Mouse (Mus musculus): ENCODE results near the gene Sit1. TPM values are rescaled to one million over a fixed set of nuclear protein-coding genes. Genes with fewer than 3 reads are reported as not detected.

Sit1 gene
- polyA plus RNA-seq, 1 experiment = 0.85 TPM

DNA sequence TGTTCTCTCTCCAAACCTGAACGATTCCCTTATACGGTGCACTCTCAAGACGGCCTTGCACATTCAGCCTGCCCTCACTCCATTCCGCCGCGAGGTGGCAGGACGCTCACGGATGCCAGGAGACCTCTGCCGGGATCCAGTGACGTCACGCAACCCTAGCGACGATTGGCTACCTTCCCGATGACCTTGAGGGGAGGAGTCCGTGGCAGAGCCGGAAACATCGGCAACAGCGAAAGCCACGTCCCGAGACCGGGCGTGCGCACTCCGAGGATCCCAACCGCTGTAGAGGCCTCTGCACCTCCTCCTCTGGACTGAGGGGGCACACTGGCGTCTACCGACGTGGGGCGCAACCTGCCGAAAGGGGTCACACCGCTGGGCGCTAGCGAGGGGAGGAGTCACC is 41.5 kb downstream of the Sit1 start:
- H3K4me3 ChIP-seq (replicated peaks; ENCODE audit: extremely low read depth, low read depth, low read length) = peak overlapping the region; percentile 83
- TF ChIP-seq POLR2A (IDR thresholded peaks at IDR 0.05; ENCODE audit: borderline replicate concordance, extremely low read depth, low read depth, low read length) = peak; percentile 98
- peak; percentile 87 for TF ChIP-seq CTCF (IDR thresholded peaks at IDR 0.05; ENCODE audit: insufficient read depth, low read length)
- peak; percentile 99 for DNase-seq
- no peaks in the 10 kb centered on the region; the same call in 1 of the 2 replicates for H3K4me1 ChIP-seq (ENCODE audit: control insufficient read depth, insufficient read depth, low read length)
- WGBS = under 1% methylated on average over 33 of the region's 33 CpGs

DNA sequence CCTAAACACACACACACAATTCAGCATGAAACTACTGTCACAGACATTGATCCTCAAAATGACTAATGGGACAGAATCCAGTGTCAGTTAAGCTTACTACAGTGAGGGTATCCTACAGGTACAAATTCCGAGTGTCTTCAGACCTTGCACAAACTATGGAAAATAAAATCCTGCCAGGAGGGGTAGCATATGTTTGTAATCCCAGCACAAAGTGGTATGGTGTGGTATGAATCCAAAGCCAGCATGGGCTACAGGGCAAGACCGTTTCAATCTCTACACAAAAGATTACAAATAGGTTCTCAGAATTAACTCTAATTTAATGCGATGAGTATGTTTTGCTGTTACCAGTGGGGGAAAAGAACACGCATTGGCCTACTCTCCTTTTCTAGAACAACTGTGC is 41.9 kb downstream of the Sit1 start, which contains the start of gene Tesk1:
TSS of gene Tesk1 (plus strand) at position 301 of the 400 bp plus-strand sequence.
- DNase-seq = no peak
- TF ChIP-seq CTCF (IDR thresholded peaks at IDR 0.05; ENCODE audit: insufficient read depth, low read length) (no peak), POLR2A (IDR thresholded peaks at IDR 0.05; ENCODE audit: borderline replicate concordance, extremely low read depth, low read depth, low read length) (no peak)
- no peaks in the 10 kb centered on the region; the same call in 1 of the 2 replicates for H3K4me1 ChIP-seq (ENCODE audit: control insufficient read depth, insufficient read depth, low read length)
- WGBS = 20% methylated on average over 4 of the region's 4 CpGs
- H3K4me3 ChIP-seq (replicated peaks; ENCODE audit: extremely low read depth, low read depth, low read length) = peak within 1 kb of the TSS; percentile 83

DNA sequence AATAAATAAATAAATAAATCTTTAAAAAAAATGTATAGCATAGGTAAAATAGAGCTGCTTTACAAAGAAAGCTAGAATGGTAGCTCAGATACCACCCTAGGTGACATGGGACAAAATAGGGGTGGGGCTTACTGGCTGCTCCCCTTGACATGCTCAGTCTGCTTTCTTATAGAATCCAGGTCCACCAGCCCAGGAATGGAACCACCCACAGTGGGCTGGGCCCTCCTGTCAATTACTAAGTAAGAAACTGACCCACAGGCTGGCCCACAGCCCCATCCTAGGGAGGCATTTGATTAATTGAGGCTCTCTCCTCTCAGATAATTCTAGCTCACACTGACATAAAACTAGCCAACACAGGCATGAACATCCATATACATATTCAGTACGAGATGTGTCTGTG is 50.7 kb downstream of the Sit1 start:
- TF ChIP-seq CTCF (IDR thresholded peaks at IDR 0.05; ENCODE audit: insufficient read depth, low read length) (no peak), POLR2A (IDR thresholded peaks at IDR 0.05; ENCODE audit: borderline replicate concordance, extremely low read depth, low read depth, low read length) (no peak)
- H3K4me3 ChIP-seq (replicated peaks; ENCODE audit: extremely low read depth, low read depth, low read length) = no peak overlapping the region
- peaks cover 4% of the 10 kb centered on the region; the same call in 1 of the 2 replicates for H3K4me1 ChIP-seq (ENCODE audit: control insufficient read depth, insufficient read depth, low read length)
- no peak for DNase-seq
- 88% methylated on average over 1 of the region's 1 CpGs for WGBS

Other genes starting within 250 kb of the Sit1 start
- gene Atp8b5, start 216.6 kb downstream of the Sit1 start, polyA plus RNA-seq (2012; rRNA removed) = 0.08 and 0.25 TPM in 2 replicates
- gene Rusc2, start 101.8 kb downstream of the Sit1 start, polyA plus RNA-seq (2012; rRNA removed) = 91.1 and 92.8 TPM in 2 replicates
- gene Fam166b, start 54.6 kb downstream of the Sit1 start, polyA plus RNA-seq (2012; rRNA removed) = 14.4 and 15.8 TPM in 2 replicates
- gene Tesk1, start 41.8 kb downstream of the Sit1 start, polyA plus RNA-seq (2012; rRNA removed) = 83.6 and 83.9 TPM in 2 replicates
- gene Cd72, start 29.1 kb downstream of the Sit1 start, polyA plus RNA-seq (2012; rRNA removed) = 3.4 and 6.2 TPM in 2 replicates
- gene Ccdc107, start 9.2 kb upstream of the Sit1 start, polyA plus RNA-seq (2012; rRNA removed) = 191 and 235 TPM in 2 replicates
- 4.7 and 6.9 TPM in 2 replicates for gene Arhgef39, start 16.0 kb upstream of the Sit1 start, polyA plus RNA-seq (2012; rRNA removed)
- 1.8 and 1.9 TPM in 2 replicates for gene Car9, start 23.2 kb upstream of the Sit1 start, polyA plus RNA-seq (2012; rRNA removed)
- 32.3 and 129 TPM in 2 replicates for gene Tpm2, start 40.0 kb upstream of the Sit1 start, polyA plus RNA-seq (2012; rRNA removed)
- 86.4 and 95.1 TPM in 2 replicates for gene Creb3, start 78.6 kb upstream of the Sit1 start, polyA plus RNA-seq (2012; rRNA removed)
- gene Tln1, start 79.0 kb upstream of the Sit1 start, polyA plus RNA-seq (2012; rRNA removed) = 179 and 197 TPM in 2 replicates
- gene Rgp1, start 95.0 kb upstream of the Sit1 start, polyA plus RNA-seq (2012; rRNA removed) = 39.0 and 47.3 TPM in 2 replicates
- gene Gba2, start 95.1 kb upstream of the Sit1 start, polyA plus RNA-seq (2012; rRNA removed) = 19.4 and 26.0 TPM in 2 replicates
- 0.24 TPM in 1 of 2 replicates, not detected in the other for gene Msmp, start 100.8 kb upstream of the Sit1 start, polyA plus RNA-seq (2012; rRNA removed)
- 77.5 and 97.5 TPM in 2 replicates for gene Npr2, start 148.2 kb upstream of the Sit1 start, polyA plus RNA-seq (2012; rRNA removed)
- gene Spag8, start 169.9 kb upstream of the Sit1 start, polyA plus RNA-seq (2012; rRNA removed) = 12.1 and 14.7 TPM in 2 replicates
- 61.6 and 71.6 TPM in 2 replicates for gene Hint2, start 172.7 kb upstream of the Sit1 start, polyA plus RNA-seq (2012; rRNA removed)
- gene Tmem8b, start 185.2 kb upstream of the Sit1 start, polyA plus RNA-seq (2012; rRNA removed) = 13.1 and 17.3 TPM in 2 replicates
- 0.04 and 0.15 TPM in 2 replicates for gene Fam221b, start 185.4 kb upstream of the Sit1 start, polyA plus RNA-seq (2012; rRNA removed)
- not detected in 2 replicates for gene Olfr70, start 217.1 kb upstream of the Sit1 start, polyA plus RNA-seq (2012; rRNA removed)
- gene Olfr71, start 226.5 kb upstream of the Sit1 start, polyA plus RNA-seq (2012; rRNA removed) = 0.37 and 0.67 TPM in 2 replicates
- 14.4 and 15.1 TPM in 2 replicates for gene Hrct1, start 243.5 kb upstream of the Sit1 start, polyA plus RNA-seq (2012; rRNA removed)
- gene Spaar, start 246.3 kb upstream of the Sit1 start, polyA plus RNA-seq (2012; rRNA removed) = 5.7 and 9.4 TPM in 2 replicates

All from lung, adult 2 months (tissue).